Mouse (Mus musculus): ENCODE measurements around the gene Cenpx. TPM values are rescaled to one million over a fixed set of nuclear protein-coding genes. Genes with fewer than 3 reads are reported as not detected.

Cenpx gene
- total and polyA plus RNA-seq, 2 experiments from 2014 or later, result 68.7 to 102 TPM

- Histone ChIP-seq H3K9ac (replicated peaks; ENCODE audit: low read depth, low read length) (no peak overlapping the region), H3K4me2 (ENCODE audit: low read depth, low read length) (no peak overlapping the region), H3K4me1 (ENCODE audit: control insufficient read depth, insufficient read depth) (no peaks in the 10 kb centered on the region), H3K4me3 (ENCODE audit: low read depth, low read length) (no peak overlapping the region), H3K27me3 (ENCODE audit: control insufficient read depth, insufficient read depth, low read length) (0 out of 2 replicates have a peak, but pooled peaks cover 3% of the 10 kb centered on the region), H3K36me3 (replicated peaks; ENCODE audit: control insufficient read depth, insufficient read depth, low read length) (no peaks in the 10 kb centered on the region), H3K27ac (ENCODE audit: low read depth) (no peak overlapping the region), H3K9me3 (replicated peaks; ENCODE audit: control insufficient read depth, low read length) (no peaks in the 10 kb centered on the region)
- DNase-seq (ENCODE audit: low spot score) (no peak), ATAC-seq (ENCODE audit: insufficient read depth, low read depth) (no peak)
- TF ChIP-seq CTCF (IDR thresholded peaks at IDR 0.05; ENCODE audit: low read depth) (peak; percentile 44), EP300 (IDR thresholded peaks at IDR 0.05; ENCODE audit: low read depth) (no peak)
- WGBS, result 51% methylated on average over 8 of the region's 8 CpGs
These were observed 35.9 kb upstream of the Cenpx start for GRCm38 (mm10) chr11:120749430-120749829.

- TF ChIP-seq EP300 (IDR thresholded peaks at IDR 0.05; ENCODE audit: low read depth), result no peak
- TF ChIP-seq CTCF (IDR thresholded peaks at IDR 0.05; ENCODE audit: low read depth), result no peak
- no peaks in the 10 kb centered on the region for H3K4me1 ChIP-seq (ENCODE audit: control insufficient read depth, insufficient read depth)
- H3K9me3 ChIP-seq (replicated peaks; ENCODE audit: control insufficient read depth, low read length), result no peaks in the 10 kb centered on the region
- DNase-seq (ENCODE audit: low spot score), result no peak
- 0 out of 2 replicates have a peak, but pooled peaks cover 3% of the 10 kb centered on the region for H3K27me3 ChIP-seq (ENCODE audit: control insufficient read depth, insufficient read depth, low read length)
- no peak overlapping the region for H3K4me3 ChIP-seq (ENCODE audit: low read depth, low read length)
- no peaks in the 10 kb centered on the region for H3K36me3 ChIP-seq (replicated peaks; ENCODE audit: control insufficient read depth, insufficient read depth, low read length)
- H3K9ac ChIP-seq (replicated peaks; ENCODE audit: low read depth, low read length), result no peak overlapping the region
- H3K27ac ChIP-seq (ENCODE audit: low read depth), result no peak overlapping the region
- H3K4me2 ChIP-seq (ENCODE audit: low read depth, low read length), result no peak overlapping the region
- ATAC-seq (ENCODE audit: insufficient read depth, low read depth), result no peak
- WGBS, result 81% methylated on average over 4 of the region's 4 CpGs
These were observed 34.4 kb upstream of the Cenpx start for GRCm38 (mm10) chr11:120747974-120748373.

- no peak overlapping the region for H3K4me3 ChIP-seq (ENCODE audit: low read depth, low read length)
- H3K4me1 ChIP-seq (ENCODE audit: control insufficient read depth, insufficient read depth), result no peaks in the 10 kb centered on the region
- DNase-seq (ENCODE audit: low spot score), result no peak
- WGBS, result 66% methylated on average over 7 of the region's 7 CpGs
- H3K36me3 ChIP-seq (replicated peaks; ENCODE audit: control insufficient read depth, insufficient read depth, low read length), result no peaks in the 10 kb centered on the region
- H3K27ac ChIP-seq (ENCODE audit: low read depth), result no peak overlapping the region
- no peak for ATAC-seq (ENCODE audit: insufficient read depth, low read depth)
- TF ChIP-seq CTCF (IDR thresholded peaks at IDR 0.05; ENCODE audit: low read depth) (no peak), EP300 (IDR thresholded peaks at IDR 0.05; ENCODE audit: low read depth) (no peak)
- no peak overlapping the region for H3K4me2 ChIP-seq (ENCODE audit: low read depth, low read length)
- no peaks in the 10 kb centered on the region for H3K9me3 ChIP-seq (replicated peaks; ENCODE audit: control insufficient read depth, low read length)
- 0 out of 2 replicates have a peak, but pooled peaks cover 3% of the 10 kb centered on the region for H3K27me3 ChIP-seq (ENCODE audit: control insufficient read depth, insufficient read depth, low read length)
- H3K9ac ChIP-seq (replicated peaks; ENCODE audit: low read depth, low read length), result no peak overlapping the region
These were observed 30.7 kb upstream of the Cenpx start for GRCm38 (mm10) chr11:120744121-120744701.

GRCm38 (mm10) chr11:120740981-120741380 is 27.4 kb upstream of the Cenpx start:
- no peaks in the 10 kb centered on the region for H3K9me3 ChIP-seq (replicated peaks; ENCODE audit: control insufficient read depth, low read length)
- H3K4me2 ChIP-seq (ENCODE audit: low read depth, low read length), result no peak overlapping the region
- H3K36me3 ChIP-seq (replicated peaks; ENCODE audit: control insufficient read depth, insufficient read depth, low read length), result no peaks in the 10 kb centered on the region
- no peaks in the 10 kb centered on the region for H3K4me1 ChIP-seq (ENCODE audit: control insufficient read depth, insufficient read depth)
- no peak overlapping the region for H3K27ac ChIP-seq (ENCODE audit: low read depth)
- H3K9ac ChIP-seq (replicated peaks; ENCODE audit: low read depth, low read length), result no peak overlapping the region
- DNase-seq (ENCODE audit: low spot score), result no peak
- 0 out of 2 replicates have a peak, but pooled peaks cover 3% of the 10 kb centered on the region for H3K27me3 ChIP-seq (ENCODE audit: control insufficient read depth, insufficient read depth, low read length)
- no peak for ATAC-seq (ENCODE audit: insufficient read depth, low read depth)
- no peak for TF ChIP-seq CTCF (IDR thresholded peaks at IDR 0.05; ENCODE audit: low read depth)
- TF ChIP-seq EP300 (IDR thresholded peaks at IDR 0.05; ENCODE audit: low read depth), result no peak
- H3K4me3 ChIP-seq (ENCODE audit: low read depth, low read length), result no peak overlapping the region
- whole genome bisulfite sequencing, result 85% methylated on average over 5 of the region's 5 CpGs

- Histone ChIP-seq H3K9me3 (replicated peaks; ENCODE audit: control insufficient read depth, low read length) (no peaks in the 10 kb centered on the region), H3K27ac (ENCODE audit: low read depth) (no peak overlapping the region), H3K4me2 (ENCODE audit: low read depth, low read length) (no peak overlapping the region), H3K36me3 (replicated peaks; ENCODE audit: control insufficient read depth, insufficient read depth, low read length) (no peaks in the 10 kb centered on the region), H3K4me1 (ENCODE audit: control insufficient read depth, insufficient read depth) (0 out of 2 replicates have a peak, but pooled peaks cover 2% of the 10 kb centered on the region), H3K4me3 (ENCODE audit: low read depth, low read length) (no peak overlapping the region), H3K27me3 (ENCODE audit: control insufficient read depth, insufficient read depth, low read length) (no peaks in the 10 kb centered on the region), H3K9ac (replicated peaks; ENCODE audit: low read depth, low read length) (no peak overlapping the region)
- WGBS, result 57% methylated on average over 6 of the region's 6 CpGs
- no peak for ATAC-seq (ENCODE audit: insufficient read depth, low read depth)
- TF ChIP-seq EP300 (IDR thresholded peaks at IDR 0.05; ENCODE audit: low read depth), result no peak
- TF ChIP-seq CTCF (IDR thresholded peaks at IDR 0.05; ENCODE audit: low read depth), result no peak
- no peak for DNase-seq (ENCODE audit: low spot score)
These were observed 22.9 kb upstream of the Cenpx start for GRCm38 (mm10) chr11:120736424-120736823.

GRCm38 (mm10) chr11:120733521-120733920 is 20.0 kb upstream of the Cenpx start:
- Histone ChIP-seq H3K36me3 (replicated peaks; ENCODE audit: control insufficient read depth, insufficient read depth, low read length) (no peaks in the 10 kb centered on the region), H3K9me3 (replicated peaks; ENCODE audit: control insufficient read depth, low read length) (no peaks in the 10 kb centered on the region), H3K9ac (replicated peaks; ENCODE audit: low read depth, low read length) (no peak overlapping the region), H3K4me1 (ENCODE audit: control insufficient read depth, insufficient read depth) (0 out of 2 replicates have a peak, but pooled peaks cover 2% of the 10 kb centered on the region), H3K27ac (ENCODE audit: low read depth) (no peak overlapping the region), H3K4me3 (ENCODE audit: low read depth, low read length) (no peak overlapping the region), H3K4me2 (ENCODE audit: low read depth, low read length) (no peak overlapping the region), H3K27me3 (ENCODE audit: control insufficient read depth, insufficient read depth, low read length) (no peaks in the 10 kb centered on the region; the same call in 1 of the 2 replicates)
- DNase-seq (ENCODE audit: low spot score), result no peak
- 39% methylated on average over 6 of the region's 6 CpGs for WGBS
- no peak for TF ChIP-seq CTCF (IDR thresholded peaks at IDR 0.05; ENCODE audit: low read depth)
- no peak for TF ChIP-seq EP300 (IDR thresholded peaks at IDR 0.05; ENCODE audit: low read depth)
- no peak for ATAC-seq (ENCODE audit: insufficient read depth, low read depth)

Measured in heart, postnatal 0 days (tissue).